Mouse (Mus musculus) myocyte (in vitro differentiated cells): ENCODE data around the gene Hibadh. TPM values are rescaled to one million over a fixed set of nuclear protein-coding genes. Genes with fewer than 3 reads are reported as not detected.

Experiments used
- H3K27me3 ChIP-seq: one replicate; pipeline ENCODE4 v1.6.1; 2011; ENCODE audit not compliant: control insufficient read depth, insufficient read depth, insufficient read length
- H3K36me3 ChIP-seq: one replicate; pipeline ENCODE4 v1.6.1; 2011; ENCODE audit not compliant: control insufficient read depth, insufficient read depth
- H3K4me2 ChIP-seq: one replicate; pipeline ENCODE4 v1.6.1; 2011; ENCODE audit warnings: low read depth, control low read depth
- H3K4me3 ChIP-seq: one replicate; pipeline ENCODE4 v1.5.1; 2011; ENCODE audit warnings: mild to moderate bottlenecking, control low read depth, moderate library complexity
- H3K79me2 ChIP-seq: one replicate; pipeline ENCODE4 v1.6.1; 2011; ENCODE audit not compliant: control insufficient read depth, insufficient read depth
- H3ac ChIP-seq: one replicate; pipeline ENCODE4 v1.6.1; 2011; ENCODE audit not compliant: control insufficient read depth, insufficient read length
- CEBPB ChIP-seq: IDR thresholded peaks from 2 replicates; pipeline ENCODE4 v1.6.1; 2011; ENCODE audit warnings: mild to moderate bottlenecking, moderate library complexity; ENCODE audit not compliant: poor library complexity, insufficient read depth, severe bottlenecking
- E2F4 ChIP-seq: IDR thresholded peaks from one replicate; pipeline ENCODE4 v1.6.1; 2011; ENCODE audit warnings: mild to moderate bottlenecking, control low read depth, moderate library complexity; ENCODE audit not compliant: insufficient read depth
- MAX ChIP-seq: IDR thresholded peaks from one replicate; pipeline ENCODE4 v1.6.1; 2011; ENCODE audit warnings: low read depth, mild to moderate bottlenecking, control low read depth
- MYOD1 ChIP-seq, 3 experiments: IDR thresholded peaks; one replicate each; pipeline ENCODE4 v1.6.1; 2011; ENCODE audit warnings: control low read depth in 2 of 3, low read depth in 2 of 3, mild to moderate bottlenecking in 2 of 3, moderate library complexity in 1 of 3; ENCODE audit not compliant: insufficient read length in 2 of 3, control insufficient read depth in 1 of 3
- MYOG ChIP-seq, 3 experiments: IDR thresholded peaks; one replicate each; pipeline ENCODE4 v1.6.1; 2011; ENCODE audit warnings: control low read depth in 2 of 3, low read depth in 2 of 3, mild to moderate bottlenecking in 2 of 3; ENCODE audit not compliant: insufficient read length in 2 of 3, control insufficient read depth in 1 of 3, insufficient read depth in 1 of 3
- POLR2A ChIP-seq: IDR thresholded peaks from one replicate; pipeline ENCODE4 v1.6.1; 2011; ENCODE audit warnings: low read depth, mild to moderate bottlenecking, control low read depth, moderate library complexity; ENCODE audit not compliant: insufficient read length
- POLR2AphosphoS2 ChIP-seq: IDR thresholded peaks from one replicate; pipeline ENCODE4 v1.6.1; 2011; ENCODE audit warnings: low read depth, control low read depth; ENCODE audit not compliant: insufficient read length
- REST ChIP-seq: IDR thresholded peaks from one replicate; pipeline ENCODE4 v1.6.1; 2011; ENCODE audit warnings: mild to moderate bottlenecking, control low read depth, moderate library complexity; ENCODE audit not compliant: insufficient read depth, insufficient read length
- SRF ChIP-seq: IDR thresholded peaks from one replicate; pipeline ENCODE4 v1.6.1; 2011; ENCODE audit warnings: low read depth; ENCODE audit not compliant: control insufficient read depth, insufficient read length
- TCF12 ChIP-seq: IDR thresholded peaks from one replicate; pipeline ENCODE4 v1.6.1; 2011; ENCODE audit warnings: mild to moderate bottlenecking, control low read depth; ENCODE audit not compliant: poor library complexity, insufficient read depth, severe bottlenecking
- TCF3 ChIP-seq: IDR thresholded peaks from one replicate; pipeline ENCODE4 v1.6.1; 2011; ENCODE audit warnings: low read depth, control low read depth; ENCODE audit not compliant: insufficient read length
- USF1 ChIP-seq: IDR thresholded peaks from one replicate; pipeline ENCODE4 v1.6.1; 2011; ENCODE audit warnings: low read depth, mild to moderate bottlenecking, control low read depth, moderate library complexity
- polyA plus RNA-seq: library from polyadenylated mRNA; unstranded; fragments of >200 nt; fragmentation: generic; extraction: Trizol; gene quantifications from one replicate; pipeline ENCODE4 v1.2.1, GENCODE M21; 2012; ENCODE audit warnings: missing spikeins

Hibadh gene
- polyA plus RNA-seq, 1 experiment = 37.0 TPM

GRCm38 (mm10) chr6:52567327-52568299, 72.6 kb downstream of the Hibadh start:
- no peak overlapping the region for H3K4me2 ChIP-seq
- no peaks in the 10 kb centered on the region for H3K79me2 ChIP-seq
- no peaks in the 10 kb centered on the region for H3K27me3 ChIP-seq
- TF ChIP-seq MYOG (IDR thresholded peaks at IDR 0.05; ENCODE audit: control insufficient read depth in 1 of 3, insufficient read depth in 1 of 3, insufficient read length in 2 of 3, low read depth in 2 of 3) = no peak
- no peak for TF ChIP-seq POLR2AphosphoS2
- no peak for TF ChIP-seq MAX
- no peak for TF ChIP-seq USF1
- H3ac ChIP-seq = no peak overlapping the region
- no peaks in the 10 kb centered on the region for H3K36me3 ChIP-seq
- H3K4me3 ChIP-seq = no peak overlapping the region

- no peak overlapping the region for H3ac ChIP-seq
- H3K4me2 ChIP-seq = no peak overlapping the region
- H3K4me3 ChIP-seq = no peak overlapping the region
- H3K79me2 ChIP-seq = no peaks in the 10 kb centered on the region
- no peak for TF ChIP-seq REST
- no peak for TF ChIP-seq MYOD1 (IDR thresholded peaks at IDR 0.05; ENCODE audit: control insufficient read depth in 1 of 3, insufficient read length in 2 of 3, low read depth in 2 of 3)
- TF ChIP-seq MAX = no peak
- TF ChIP-seq POLR2A = no peak
- TF ChIP-seq MYOG (IDR thresholded peaks at IDR 0.05; ENCODE audit: control insufficient read depth in 1 of 3, insufficient read depth in 1 of 3, insufficient read length in 2 of 3, low read depth in 2 of 3) = no peak
- TF ChIP-seq TCF12 = no peak
- no peak for TF ChIP-seq CEBPB
- no peak for TF ChIP-seq TCF3
- no peak for TF ChIP-seq SRF
- TF ChIP-seq USF1 = no peak
- no peak for TF ChIP-seq E2F4
- no peak for TF ChIP-seq POLR2AphosphoS2
- H3K36me3 ChIP-seq = no peaks in the 10 kb centered on the region
- no peaks in the 10 kb centered on the region for H3K27me3 ChIP-seq
These were observed 75.0 kb downstream of the Hibadh start for GRCm38 (mm10) chr6:52565210-52565609.

- no peaks in the 10 kb centered on the region for H3K27me3 ChIP-seq
These were observed 77.2 kb downstream of the Hibadh start for GRCm38 (mm10) chr6:52562994-52563393.

GRCm38 (mm10) chr6:52559041-52559440, 81.1 kb downstream of the Hibadh start:
- no peak overlapping the region for H3ac ChIP-seq
- H3K36me3 ChIP-seq = peaks cover 3% of the 10 kb centered on the region
- no peak for TF ChIP-seq POLR2AphosphoS2
- TF ChIP-seq SRF = no peak
- TF ChIP-seq MYOD1 (IDR thresholded peaks at IDR 0.05; ENCODE audit: control insufficient read depth in 1 of 3, insufficient read length in 2 of 3, low read depth in 2 of 3) = no peak
- TF ChIP-seq TCF3 = no peak
- TF ChIP-seq CEBPB = no peak
- H3K4me3 ChIP-seq = no peak overlapping the region
- H3K27me3 ChIP-seq = no peaks in the 10 kb centered on the region
- H3K4me2 ChIP-seq = no peak overlapping the region
- no peaks in the 10 kb centered on the region for H3K79me2 ChIP-seq

More at GRCm38 (mm10) chr6:52562994-52563393, 77.2 kb downstream of the Hibadh start:
- H3K36me3 ChIP-seq = no peaks in the 10 kb centered on the region
- TF ChIP-seq E2F4 = no peak
- no peaks in the 10 kb centered on the region for H3K79me2 ChIP-seq
- no peak overlapping the region for H3ac ChIP-seq
- H3K4me3 ChIP-seq = no peak overlapping the region
- no peak overlapping the region for H3K4me2 ChIP-seq

GRCm38 (mm10) chr6:52544376-52544775, 95.8 kb downstream of the Hibadh start:
- Histone ChIP-seq H3K4me3 (no peak overlapping the region), H3K4me2 (no peak overlapping the region), H3ac (no peak overlapping the region), H3K36me3 (peaks cover 9% of the 10 kb centered on the region), H3K27me3 (no peaks in the 10 kb centered on the region), H3K79me2 (no peaks in the 10 kb centered on the region)
- TF ChIP-seq POLR2A (no peak), POLR2AphosphoS2 (no peak), MYOD1 (IDR thresholded peaks at IDR 0.05; ENCODE audit: control insufficient read depth in 1 of 3, insufficient read length in 2 of 3, low read depth in 2 of 3) (no peak), MAX (no peak), TCF3 (no peak), E2F4 (no peak), TCF12 (no peak), REST (no peak), CEBPB (no peak), USF1 (no peak), SRF (no peak), MYOG (IDR thresholded peaks at IDR 0.05; ENCODE audit: control insufficient read depth in 1 of 3, insufficient read depth in 1 of 3, insufficient read length in 2 of 3, low read depth in 2 of 3) (no peak)
